Mouse (Mus musculus) forebrain, postnatal 0 days (tissue): ENCODE measurements at regions not wholly inside any gene's neighbourhood (a gene's known extent, or its start where the extent isn't known, plus 50 kb on each side); places are given as distances from the start of the nearest gene placed in this dataset.

Source experiments
- ATAC-seq: fragments of 200-750 bp; cut with Nextera tagmentation; 2 replicates; pipeline ENCODE4 v1.8.0; 2017; ENCODE audit warnings: mild to moderate bottlenecking, moderate library complexity
- DNase-seq: peaks from one replicate; pipeline ENCODE4 v3.0.0-alpha.2; 2015
- H3K27ac ChIP-seq: fragments of 300-500 bp; sonication (generic); 2 replicates; pipeline ENCODE4 v1.5.1; 2014; ENCODE audit warnings: low read depth, mild to moderate bottlenecking, antibody characterized with exemption, low read length, moderate library complexity, mixed read lengths
- H3K27me3 ChIP-seq: fragments of 300-500 bp; sonication (generic); 2 replicates; pipeline ENCODE4 v1.6.1; 2014; ENCODE audit warnings: mild to moderate bottlenecking, low read length, mixed read lengths; ENCODE audit not compliant: insufficient read depth
- H3K36me3 ChIP-seq: fragments of 300-500 bp; sonication (generic); 2 replicates; pipeline ENCODE4 v1.6.1; 2014; ENCODE audit warnings: mild to moderate bottlenecking, moderate library complexity; ENCODE audit not compliant: insufficient read depth
- H3K4me1 ChIP-seq: fragments of 300-500 bp; sonication (generic); 2 replicates; pipeline ENCODE4 v1.6.1; 2014; ENCODE audit warnings: antibody characterized with exemption; ENCODE audit not compliant: insufficient read depth
- H3K4me2 ChIP-seq: fragments of 300-500 bp; sonication (generic); 2 replicates; pipeline ENCODE4 v1.6.1; 2014; ENCODE audit warnings: low read depth, mild to moderate bottlenecking, moderate library complexity
- H3K4me3 ChIP-seq: fragments of 300-500 bp; sonication (generic); 2 replicates; pipeline ENCODE4 v1.5.1; 2014; ENCODE audit warnings: low read depth, low read length, mixed read lengths
- H3K9ac ChIP-seq: fragments of 300-500 bp; sonication (generic); 2 replicates; pipeline ENCODE4 v1.6.1; 2014; ENCODE audit warnings: mild to moderate bottlenecking
- H3K9me3 ChIP-seq: fragments of 300-500 bp; sonication (generic); 2 replicates; pipeline ENCODE4 v1.6.1; 2016; ENCODE audit warnings: low read length
- CTCF ChIP-seq: sonication (generic); IDR thresholded peaks from 2 replicates; pipeline ENCODE4 v1.5.1; 2016; ENCODE audit warnings: antibody characterized with exemption, control low read depth, low read depth
- WGBS: fragments of 180-500 bp; shearing (Covaris S2); extraction: QIAGEN DNeasy Blood & Tissue Kit; methylation state at CpG from one replicate; pipeline ENCODE4 v1.1.7; 2014; 5-methylcytosine and 5-hydroxymethylcytosine counted together

- TF ChIP-seq CTCF, result no peak
- ATAC-seq (no peak), DNase-seq (no peak)
- Histone ChIP-seq H3K4me3 (no peak overlapping the region), H3K36me3 (no peaks in the 10 kb centered on the region), H3K4me1 (peaks cover 6% of the 10 kb centered on the region; the same call in 1 of the 2 replicates), H3K4me2 (peak overlapping the region; percentile 52), H3K27ac (no peak overlapping the region), H3K27me3 (no peaks in the 10 kb centered on the region), H3K9me3 (no peaks in the 10 kb centered on the region), H3K9ac (peak overlapping the region; percentile 45; the same call in 1 of the 2 replicates)
- 49% methylated on average over 9 of the region's 9 CpGs for WGBS
Measured at GRCm38 (mm10) chr6:94401617-94402481, 98.3 kb upstream of the Slc25a26 start.

- H3K9me3 ChIP-seq, result no peaks in the 10 kb centered on the region
- no peak for TF ChIP-seq CTCF
- ATAC-seq (peak; percentile 76), DNase-seq (peak; percentile 82)
- no peaks in the 10 kb centered on the region for H3K27me3 ChIP-seq
- peak overlapping the region; percentile 52 for H3K4me2 ChIP-seq
- 7% methylated on average over 14 of the region's 14 CpGs for WGBS
- 0 out of 2 replicates have a peak overlapping the region, but pooled peaks have one; percentile 22 for H3K27ac ChIP-seq
- no peaks in the 10 kb centered on the region for H3K36me3 ChIP-seq
- H3K9ac ChIP-seq, result peak overlapping the region; percentile 45
- peaks cover 6% of the 10 kb centered on the region; the same call in 1 of the 2 replicates for H3K4me1 ChIP-seq
- H3K4me3 ChIP-seq, result peak overlapping the region; percentile 29
Measured at GRCm38 (mm10) chr6:94401061-94401591, 99.0 kb upstream of the Slc25a26 start.

GRCm38 (mm10) chr6:94400471-94401051 lies 99.6 kb upstream of the Slc25a26 start:
- 0 out of 2 replicates have a peak overlapping the region, but pooled peaks have one; percentile 22 for H3K27ac ChIP-seq
- no peaks in the 10 kb centered on the region for H3K27me3 ChIP-seq
- peak; percentile 74 for TF ChIP-seq CTCF
- peaks cover 6% of the 10 kb centered on the region; the same call in 1 of the 2 replicates for H3K4me1 ChIP-seq
- peak overlapping the region; percentile 29 for H3K4me3 ChIP-seq
- peak; percentile 50 for DNase-seq
- ATAC-seq, result peak; percentile 87
- H3K9me3 ChIP-seq, result no peaks in the 10 kb centered on the region
- WGBS, result 10% methylated on average over 13 of the region's 13 CpGs
- H3K36me3 ChIP-seq, result no peaks in the 10 kb centered on the region
- H3K9ac ChIP-seq, result peak overlapping the region; percentile 45
- peak overlapping the region; percentile 52 for H3K4me2 ChIP-seq

GRCm38 (mm10) chr6:94391134-94391533 lies 107.4 kb upstream of the Magi1 start:
- H3K36me3 ChIP-seq, result no peaks in the 10 kb centered on the region
- no peaks in the 10 kb centered on the region for H3K9me3 ChIP-seq
- H3K27me3 ChIP-seq, result no peaks in the 10 kb centered on the region
- H3K27ac ChIP-seq, result no peak overlapping the region
- no peak overlapping the region for H3K4me2 ChIP-seq
- DNase-seq (no peak), ATAC-seq (no peak)
- no peak overlapping the region for H3K4me3 ChIP-seq
- TF ChIP-seq CTCF, result no peak
- no peak overlapping the region for H3K9ac ChIP-seq
- H3K4me1 ChIP-seq, result no peaks in the 10 kb centered on the region
- WGBS, result 53% methylated on average over 5 of the region's 5 CpGs

GRCm38 (mm10) chr6:94390403-94390802 lies 106.7 kb upstream of the Magi1 start:
- TF ChIP-seq CTCF, result no peak
- no peak overlapping the region for H3K9ac ChIP-seq
- no peak overlapping the region for H3K27ac ChIP-seq
- H3K36me3 ChIP-seq, result no peaks in the 10 kb centered on the region
- no peaks in the 10 kb centered on the region for H3K4me1 ChIP-seq
- H3K9me3 ChIP-seq, result no peaks in the 10 kb centered on the region
- no peak overlapping the region for H3K4me3 ChIP-seq
- no peak for ATAC-seq
- DNase-seq, result no peak
- WGBS, result 92% methylated on average over 2 of the region's 2 CpGs
- no peaks in the 10 kb centered on the region for H3K27me3 ChIP-seq
- H3K4me2 ChIP-seq, result no peak overlapping the region

- no peak overlapping the region for H3K4me2 ChIP-seq
- no peaks in the 10 kb centered on the region for H3K4me1 ChIP-seq
- DNase-seq, result peak; percentile 24
- H3K9ac ChIP-seq, result no peak overlapping the region
- H3K36me3 ChIP-seq, result no peaks in the 10 kb centered on the region
- TF ChIP-seq CTCF, result no peak
- no peaks in the 10 kb centered on the region for H3K9me3 ChIP-seq
- no peaks in the 10 kb centered on the region for H3K27me3 ChIP-seq
- no peak overlapping the region for H3K27ac ChIP-seq
- no peak overlapping the region for H3K4me3 ChIP-seq
- 62% methylated on average over 9 of the region's 9 CpGs for WGBS
- no peak for ATAC-seq
Measured at GRCm38 (mm10) chr6:94389716-94390115, 106.0 kb upstream of the Magi1 start.

- no peak for TF ChIP-seq CTCF
- 70% methylated on average over 2 of the region's 2 CpGs for whole genome bisulfite sequencing
- Histone ChIP-seq H3K4me3 (no peak overlapping the region), H3K36me3 (no peaks in the 10 kb centered on the region), H3K9me3 (no peaks in the 10 kb centered on the region), H3K4me2 (no peak overlapping the region), H3K4me1 (no peaks in the 10 kb centered on the region), H3K27ac (no peak overlapping the region), H3K9ac (no peak overlapping the region), H3K27me3 (no peaks in the 10 kb centered on the region)
- no peak for DNase-seq
- no peak for ATAC-seq
Measured at GRCm38 (mm10) chr6:94387648-94388047, 103.9 kb upstream of the Magi1 start.
